9 mouse cellular contexts compared by ENCODE assay signal in the genomic region with DNA sequence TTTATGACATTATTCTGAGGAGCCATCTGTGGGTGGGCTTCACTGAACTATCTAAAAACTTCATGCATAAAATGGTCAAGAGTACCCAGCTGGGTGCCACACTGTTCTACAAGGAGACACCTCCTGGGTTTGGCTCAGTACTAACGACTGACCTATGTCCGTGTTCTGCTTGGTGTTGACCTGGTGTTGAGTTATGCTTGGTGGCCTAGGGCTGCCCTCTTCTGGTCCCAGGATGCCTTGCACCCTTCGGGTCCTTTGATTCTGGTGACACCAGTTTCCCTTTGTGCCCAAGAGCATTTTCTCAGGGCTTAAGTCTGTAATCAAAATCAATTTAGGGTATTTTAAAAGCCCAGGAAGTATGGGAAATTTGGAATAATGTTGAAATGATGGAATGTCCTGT. TPM values are rescaled to one million over a fixed set of nuclear protein-coding genes. Genes with fewer than 3 reads are reported as not detected.
DNase-seq lines count a peak whose midpoint lies in the region; ATAC-seq lines count a peak whose summit lies in the region.
"Had no signal": no experiment of that assay in that cellular context is flagged by ENCODE, and none has a peak within 500 bp of the region (broad histone marks: within the 10 kb centered on the region; RNA-seq: fewer than 3 reads in every experiment).

No protein-coding gene starts in this region.

- 0 out of 2 replicates have a peak, but pooled peaks have one; percentile 37 for ATAC-seq in heart, embryonic 16.5 days (replicated peaks; ENCODE audit: extremely low read depth, insufficient read depth, low FRiP score)
- 0 out of 2 replicates have a peak, but pooled peaks have one; percentile 56 for ATAC-seq in intestine, embryonic 16.5 days

- DNase-seq in heart, postnatal 25 days (ENCODE audit: low spot score), result no peak
- DNase-seq in urinary bladder, postnatal 14 days (ENCODE audit: low spot score), result peak; percentile 39
- DNase-seq in urinary bladder, adult 2 months (ENCODE audit: low spot score), result no peak
- peak; percentile 75 to 77 for DNase-seq in cerebellum, postnatal 14 days
- DNase-seq in mesoderm, embryonic 11.5 days (ENCODE audit: low read depth, low spot score), result peak; percentile 37
- DNase-seq in ovary, adult 18-20 months (ENCODE audit: low spot score), result no peak

- no peaks in the 10 kb centered on the region; the same call in 1 of the 2 replicates for H3K4me1 ChIP-seq in heart, embryonic 16.5 days (ENCODE audit: control insufficient read depth, insufficient read depth, low read length)
- H3K4me1 ChIP-seq in intestine, embryonic 16.5 days (ENCODE audit: control insufficient read depth, insufficient read depth, low read length), result no peaks in the 10 kb centered on the region
- H3K4me1 ChIP-seq: limb, embryonic 12.5 days had no signal

- no peaks in the 10 kb centered on the region for H3K9me3 ChIP-seq in heart, embryonic 16.5 days (replicated peaks; ENCODE audit: control insufficient read depth, low read length)
- H3K9me3 ChIP-seq in intestine, embryonic 16.5 days (ENCODE audit: control insufficient read depth, low read length), result no peaks in the 10 kb centered on the region
- H3K9me3 ChIP-seq: limb, embryonic 12.5 days had no signal

- WGBS in heart, embryonic 16.5 days, result 3% methylated on average over 3 of the region's 3 CpGs
- 7% methylated on average over 3 of the region's 3 CpGs for WGBS in intestine, embryonic 16.5 days

- no peak overlapping the region for H3K9ac ChIP-seq in heart, embryonic 16.5 days (ENCODE audit: low read length)
- H3K9ac ChIP-seq in intestine, embryonic 16.5 days (ENCODE audit: low read depth, low read length), result no peak overlapping the region
- H3K9ac ChIP-seq: limb, embryonic 12.5 days had no signal

- H3K27ac ChIP-seq in heart, embryonic 16.5 days (ENCODE audit: low read length), result no peak overlapping the region
- no peak overlapping the region for H3K27ac ChIP-seq in intestine, embryonic 16.5 days (ENCODE audit: low read length)
- H3K27ac ChIP-seq: limb, embryonic 12.5 days had no signal

- H3K4me2 ChIP-seq in heart, embryonic 16.5 days (ENCODE audit: low read depth, low read length), result no peak overlapping the region
- H3K4me2 ChIP-seq in intestine, embryonic 16.5 days (ENCODE audit: low read depth, low read length), result no peak overlapping the region
- H3K4me2 ChIP-seq: limb, embryonic 12.5 days had no signal

- H3K27me3 ChIP-seq in heart, embryonic 16.5 days (ENCODE audit: control insufficient read depth, insufficient read depth, low read length), result no peaks in the 10 kb centered on the region; the same call in none of the 2 replicates
- no peaks in the 10 kb centered on the region for H3K27me3 ChIP-seq in intestine, embryonic 16.5 days (replicated peaks; ENCODE audit: control insufficient read depth, insufficient read depth, low read length)
- H3K27me3 ChIP-seq: limb, embryonic 12.5 days had no signal

- no peak overlapping the region for H3K4me3 ChIP-seq in heart, embryonic 16.5 days (ENCODE audit: low read length)
- H3K4me3 ChIP-seq in intestine, embryonic 16.5 days (ENCODE audit: low read length), result no peak overlapping the region
- H3K4me3 ChIP-seq: limb, embryonic 12.5 days had no signal

- intact Hi-C loops in heart, postnatal 25 days (cut with DNase I), result no loop called here

- H3K36me3 ChIP-seq in heart, embryonic 16.5 days (ENCODE audit: control insufficient read depth, insufficient read depth), result no peaks in the 10 kb centered on the region
- no peaks in the 10 kb centered on the region for H3K36me3 ChIP-seq in intestine, embryonic 16.5 days (ENCODE audit: control insufficient read depth, insufficient read depth, low read length)
- H3K36me3 ChIP-seq: limb, embryonic 12.5 days had no signal

RNA-seq across cellular contexts. Expression of gene Cacna1s, which starts 23.5 kb away (rescaled TPM):
- 0.28 and 0.31 TPM in 2 replicates for polyA plus RNA-seq in heart, embryonic 16.5 days (2015; fragmentation: Nextera tagmentation; extraction: Ambion mirVana)
- 1 to 10 TPM; 3.6 to 3.7 TPM for total RNA-seq in heart, postnatal 25 days (2021)
- polyA plus RNA-seq in urinary bladder, adult 2 months (2012; rRNA removed), result 0.08 and 0.27 TPM in 2 replicates
- polyA plus RNA-seq in intestine, embryonic 16.5 days (2015; fragmentation: Nextera tagmentation; extraction: Ambion mirVana), result 0.04 TPM in 1 of 2 replicates, not detected in the other

RNA-seq across cellular contexts. Expression of gene Ascl5, which starts 25.5 kb away (rescaled TPM):
- not detected in 2 replicates for polyA plus RNA-seq in heart, embryonic 16.5 days (2015; fragmentation: Nextera tagmentation; extraction: Ambion mirVana)
- not detected for total RNA-seq in heart, postnatal 25 days (2021)
- polyA plus RNA-seq in urinary bladder, adult 2 months (2012; rRNA removed), result not detected in 2 replicates
- polyA plus RNA-seq in intestine, embryonic 16.5 days (2015; fragmentation: Nextera tagmentation; extraction: Ambion mirVana), result not detected in 2 replicates
- polyA plus RNA-seq: limb, embryonic 12.5 days had no signal

RNA-seq across cellular contexts. Expression of gene Kif21b, which starts 55.1 kb away (rescaled TPM):
- 1.8 and 2.6 TPM in 2 replicates for polyA plus RNA-seq in heart, embryonic 16.5 days (2015; fragmentation: Nextera tagmentation; extraction: Ambion mirVana)
- under 1 TPM; 0.75 TPM for total RNA-seq in heart, postnatal 25 days (2021)
- polyA plus RNA-seq in urinary bladder, adult 2 months (2012; rRNA removed), result 2.4 and 2.8 TPM in 2 replicates
- polyA plus RNA-seq in intestine, embryonic 16.5 days (2015; fragmentation: Nextera tagmentation; extraction: Ambion mirVana), result 4.3 and 4.8 TPM in 2 replicates

Comparison
In these comparisons a context has a peak if more than half of its experiments do, and no peak if none do; other contexts are left out.
1. DNase-seq: peak in urinary bladder, postnatal 14 days (single experiment), cerebellum, postnatal 14 days (2 of 2) and mesoderm, embryonic 11.5 days (single experiment); none in heart, postnatal 25 days (single experiment), urinary bladder, adult 2 months (single experiment) and ovary, adult 18-20 months (single experiment).